Mouse (Mus musculus): Measurements from ENCODE around the gene Rsph6a.
A peak's percentile ranks its signal among the peaks of the same experiment; 100 is the strongest.
"Not testable (repeated sequence)": the region's sequence is repeated elsewhere in the genome, so short reads cannot be mapped to it uniquely, and the experiment has no call there.

Gene Rsph6a

GRCm38 (mm10) chr7:19048006-19048527, 6.4 kb upstream of the Rsph6a start:
- no peak for DNase-seq

GRCm38 (mm10) chr7:19049252-19049651, 5.2 kb upstream of the Rsph6a start:
- DNase-seq: no peak

DNA sequence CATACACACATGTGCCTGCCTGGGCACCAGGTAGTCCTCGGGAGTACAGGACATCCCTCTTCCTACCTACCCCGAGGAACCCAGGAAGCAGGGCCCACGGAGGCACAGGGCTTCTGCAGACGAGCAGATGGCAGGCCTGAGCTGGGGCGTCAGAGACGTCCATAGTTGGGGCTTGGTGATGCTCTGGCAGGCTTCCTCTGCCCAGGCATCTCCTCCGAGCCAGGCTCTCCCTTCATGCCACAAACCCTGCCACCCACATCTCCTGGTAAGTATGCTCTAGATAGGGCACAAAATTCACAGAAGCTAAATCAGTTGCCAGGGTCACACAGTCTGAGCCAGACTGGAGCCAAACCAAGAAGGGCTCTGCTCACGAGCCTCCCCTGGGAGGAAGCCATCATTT, 4.3 kb upstream of the Rsph6a start:
- peak in 1 of 2 experiments; percentile 45 for DNase-seq

DNA sequence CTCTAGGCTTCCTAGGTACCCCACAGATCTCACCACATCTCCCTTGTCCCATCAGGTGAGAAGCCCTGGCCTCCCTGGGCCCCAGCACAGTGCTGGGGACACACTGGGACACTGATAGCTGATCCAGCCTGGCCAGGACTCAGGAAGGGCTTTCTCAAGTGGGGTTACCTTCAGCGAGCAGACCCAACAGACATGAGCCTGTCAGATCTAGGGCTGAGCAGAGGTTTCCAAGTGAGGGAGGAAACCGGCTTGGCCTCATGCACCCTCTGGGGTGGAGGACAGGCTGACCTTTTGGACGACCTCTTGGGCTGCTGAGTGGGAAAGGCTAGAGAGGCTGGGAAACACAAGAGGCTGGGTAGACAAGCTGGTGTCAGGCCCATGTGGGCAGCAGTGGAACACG, 3.3 kb upstream of the Rsph6a start:
- peak in 1 of 2 experiments; percentile 11 for DNase-seq

DNA sequence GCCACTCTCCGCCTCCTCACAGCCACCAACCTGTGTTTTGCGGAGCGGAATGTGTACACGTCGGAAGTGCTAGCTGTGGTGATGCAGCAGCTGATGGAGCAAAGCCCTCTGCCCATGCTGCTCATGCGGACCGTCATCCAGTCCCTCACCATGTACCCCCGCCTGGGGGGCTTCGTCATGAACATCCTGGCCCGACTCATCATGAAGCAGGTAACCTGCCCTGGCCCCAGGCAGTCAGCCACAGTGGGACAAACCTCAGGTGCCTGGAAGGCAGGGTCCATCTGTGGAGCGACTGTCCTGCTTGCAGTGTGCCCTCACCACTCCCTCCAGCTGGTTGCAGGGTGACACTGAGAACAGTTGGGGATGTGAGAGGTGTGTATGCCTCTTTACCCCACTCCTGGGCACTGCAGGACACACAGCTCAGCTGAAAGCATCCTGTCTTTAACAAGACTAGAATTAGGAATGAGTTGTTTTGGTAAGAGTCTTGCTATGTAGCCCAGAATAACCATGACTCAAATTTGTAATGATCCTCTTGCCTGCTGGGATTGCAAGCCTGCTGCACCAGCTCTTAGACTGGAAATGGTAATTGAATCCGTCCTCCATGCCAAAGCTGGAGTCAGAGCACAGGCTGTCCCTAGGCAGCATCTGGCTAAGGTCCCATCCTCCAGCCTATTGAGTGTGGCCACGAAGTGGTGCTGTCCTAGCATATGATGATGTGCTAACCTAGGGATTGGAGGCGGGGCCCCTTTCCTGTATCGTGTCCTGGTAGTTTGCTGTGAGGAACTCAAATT, 1.9 kb upstream of the Rsph6a start:
- peak in 1 of 2 experiments; percentile 59 for DNase-seq

- no peak for DNase-seq
Observed at GRCm38 (mm10) chr7:19053136-19053532, 1.4 kb upstream of the Rsph6a start.

- no peak for DNase-seq
Observed at GRCm38 (mm10) chr7:19054777-19055076, 237 bp downstream of the Rsph6a start.

DNA sequence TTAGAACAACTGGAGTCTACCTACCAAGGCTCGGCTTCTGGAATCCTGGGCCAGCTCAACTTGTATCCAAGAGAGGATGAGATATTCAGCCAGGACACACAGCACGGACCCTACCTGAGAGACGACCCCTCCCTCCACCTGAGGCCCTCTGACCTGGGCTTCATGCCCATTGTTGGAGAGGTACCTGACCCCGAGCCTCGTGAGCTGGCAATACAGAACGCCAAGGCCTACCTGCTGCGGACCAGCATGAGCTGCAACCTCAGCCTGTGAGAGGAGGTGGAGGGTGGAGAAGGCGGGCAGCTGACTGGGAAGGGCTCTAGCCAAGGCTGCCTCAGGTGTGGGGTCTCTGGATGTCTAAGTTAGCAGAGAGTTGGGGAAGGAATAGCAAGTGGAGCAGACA, 618 bp downstream of the Rsph6a start:
- no peak for DNase-seq

DNA sequence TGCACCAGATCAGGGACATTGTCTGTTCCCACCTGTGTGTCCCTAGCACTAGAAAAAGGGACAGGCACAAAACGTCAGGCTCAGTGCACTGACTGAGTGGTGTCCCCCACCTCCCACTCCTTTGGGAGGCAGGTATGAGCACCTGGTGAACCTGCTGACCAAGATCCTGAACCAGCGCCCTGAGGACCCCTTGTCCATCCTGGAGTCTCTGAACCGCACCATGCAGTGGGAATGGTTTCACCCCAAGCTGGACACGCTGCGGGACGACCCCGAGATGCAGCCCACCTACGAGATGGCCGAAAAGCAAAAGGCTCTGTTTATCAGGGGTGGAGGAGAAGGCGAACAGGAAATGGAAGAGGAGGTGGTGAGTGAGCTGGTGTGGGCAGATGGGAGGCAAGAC, 2.9 kb downstream of the Rsph6a start:
- no peak for DNase-seq

DNA sequence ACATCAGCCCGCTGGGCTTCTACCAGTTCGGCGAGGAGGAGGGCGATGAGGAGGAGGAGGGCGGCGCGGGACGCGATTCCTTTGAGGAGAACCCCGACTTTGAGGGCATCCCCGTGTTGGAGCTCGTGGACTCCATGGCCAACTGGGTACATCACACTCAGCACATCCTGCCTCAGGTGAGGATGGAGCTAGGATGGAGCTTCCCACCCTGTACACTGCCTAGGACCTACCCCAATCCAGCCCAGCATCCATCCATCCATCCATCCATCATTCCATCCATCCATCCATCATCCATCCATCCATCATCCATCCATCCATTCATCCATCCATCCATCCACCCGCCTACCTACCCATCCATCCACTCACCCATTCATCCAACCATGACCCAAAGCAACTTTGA, 11.4 kb downstream of the Rsph6a start:
- no peak for DNase-seq

- no peak for DNase-seq
Observed at GRCm38 (mm10) chr7:19067063-19067462, 12.6 kb downstream of the Rsph6a start.

DNA sequence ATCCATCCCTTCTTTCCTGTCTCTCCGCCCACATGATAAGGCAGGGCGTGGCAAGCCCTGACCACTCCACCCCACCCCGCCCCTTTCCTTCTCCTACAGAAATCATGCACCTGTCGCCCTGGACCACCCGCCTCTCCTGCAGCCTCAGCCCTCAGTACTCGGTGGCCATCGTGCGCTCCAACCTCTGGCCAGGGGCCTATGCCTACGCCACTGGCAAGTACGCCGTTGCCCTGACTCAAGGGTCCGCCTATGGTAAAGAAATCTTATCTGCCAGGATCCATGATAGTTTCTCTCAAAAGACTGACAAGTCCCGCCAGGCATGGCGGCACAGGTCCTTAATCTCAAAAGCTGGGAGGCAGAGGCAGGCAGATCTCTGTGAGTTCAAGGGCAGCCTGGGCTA, 13.4 kb downstream of the Rsph6a start:
- no peak for DNase-seq

- peak; percentile 82 to 86 for DNase-seq
Observed at GRCm38 (mm10) chr7:19068707-19069106, 14.2 kb downstream of the Rsph6a start.

GRCm38 (mm10) chr7:19069500-19069899, 15.0 kb downstream of the Rsph6a start:
- DNase-seq: no peak

- not testable (repeated sequence) for DNase-seq
Observed at GRCm38 (mm10) chr7:19071024-19071423, 16.5 kb downstream of the Rsph6a start.

DNA sequence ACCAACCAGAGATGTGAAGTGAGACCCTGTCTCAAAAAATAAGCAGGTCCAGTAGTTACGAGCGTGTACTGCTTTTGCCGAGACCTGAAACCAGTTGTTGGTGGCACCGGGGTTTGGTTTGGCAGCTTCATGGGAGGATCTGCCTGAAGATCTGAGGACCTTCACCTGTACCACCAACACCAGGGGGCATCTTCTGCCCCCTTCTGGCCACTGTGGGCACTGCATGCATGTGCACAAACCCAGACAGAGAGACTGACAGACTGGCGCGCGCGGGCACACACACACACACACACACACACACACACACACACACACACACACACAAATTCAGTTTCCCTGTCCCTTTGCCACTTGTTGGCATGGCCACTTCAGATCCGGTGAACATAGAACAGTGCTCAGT, 19.0 kb downstream of the Rsph6a start:
- peak; percentile 56 to 78 for DNase-seq

DNA sequence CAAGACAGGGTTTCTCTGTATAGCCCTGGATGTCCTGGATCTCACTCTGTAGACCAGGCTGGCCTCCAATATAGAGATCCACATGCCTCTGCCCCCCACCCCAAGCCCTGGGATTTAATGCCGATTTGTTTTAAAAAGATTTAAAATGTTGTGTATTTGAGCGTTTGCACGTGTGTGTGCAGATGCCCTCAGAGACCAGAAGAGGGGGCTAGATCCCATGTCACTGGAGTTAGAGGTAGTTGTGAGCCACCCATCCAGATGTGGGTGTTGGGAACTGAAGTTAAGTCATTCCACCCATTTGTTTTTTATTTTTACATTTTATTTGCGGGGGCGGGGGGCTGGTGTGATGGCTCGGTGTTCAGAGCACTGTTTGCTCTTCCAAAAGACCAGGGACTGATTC, 20.0 kb downstream of the Rsph6a start:
- DNase-seq: no peak

- peak in 1 of 2 experiments; percentile 3 for DNase-seq
Observed at GRCm38 (mm10) chr7:19075231-19075630, 20.7 kb downstream of the Rsph6a start.

DNA sequence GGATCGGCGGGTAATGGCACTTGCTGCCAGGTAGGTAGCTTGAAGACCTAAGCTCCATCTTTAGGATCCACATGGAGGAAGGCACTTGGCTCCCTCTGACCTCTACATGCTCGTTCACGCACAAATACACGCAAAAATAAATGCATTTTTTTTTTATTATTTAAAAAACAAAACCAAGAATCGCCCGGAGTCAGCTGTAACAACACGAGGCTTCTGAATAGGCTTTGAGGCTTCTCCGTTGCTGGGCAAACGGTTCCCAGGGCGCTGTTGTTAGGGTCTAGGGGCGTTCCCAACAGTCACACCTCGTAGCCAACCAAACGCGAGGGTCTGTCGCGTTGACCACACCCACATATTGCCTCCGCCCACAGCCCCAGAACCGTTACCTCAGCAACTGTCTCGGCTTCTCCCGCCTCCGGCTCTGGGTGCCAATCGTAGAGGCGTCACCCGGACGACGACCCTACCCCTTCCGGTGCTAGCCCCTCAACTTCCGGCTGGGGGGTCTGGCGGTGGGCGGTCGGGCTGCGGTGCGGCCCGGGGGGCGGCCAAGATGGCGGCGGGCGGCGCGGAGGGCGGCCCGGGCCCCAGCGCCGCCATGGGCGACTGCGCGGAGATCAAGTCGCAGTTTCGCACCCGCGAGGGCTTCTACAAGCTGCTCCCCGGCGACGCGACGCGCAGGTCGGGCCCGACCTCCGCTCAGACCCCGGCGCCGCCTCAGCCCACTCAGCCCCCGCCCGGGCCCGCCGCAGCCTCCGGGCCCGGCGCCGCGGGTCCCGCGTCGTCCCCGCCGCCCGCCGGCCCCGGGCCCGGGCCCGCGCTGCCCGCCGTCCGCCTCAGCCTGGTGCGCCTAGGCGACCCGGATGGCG, 21.5 kb downstream of the Rsph6a start, which contains the start of gene Dmwd:
Dmwd (plus strand) TSS at position 505 of the 863 bp plus-strand sequence.
- peak; percentile 94 to 96 for DNase-seq

- peak; percentile 46 for DNase-seq
Observed at GRCm38 (mm10) chr7:19076586-19076991, 22.1 kb downstream of the Rsph6a start.

DNA sequence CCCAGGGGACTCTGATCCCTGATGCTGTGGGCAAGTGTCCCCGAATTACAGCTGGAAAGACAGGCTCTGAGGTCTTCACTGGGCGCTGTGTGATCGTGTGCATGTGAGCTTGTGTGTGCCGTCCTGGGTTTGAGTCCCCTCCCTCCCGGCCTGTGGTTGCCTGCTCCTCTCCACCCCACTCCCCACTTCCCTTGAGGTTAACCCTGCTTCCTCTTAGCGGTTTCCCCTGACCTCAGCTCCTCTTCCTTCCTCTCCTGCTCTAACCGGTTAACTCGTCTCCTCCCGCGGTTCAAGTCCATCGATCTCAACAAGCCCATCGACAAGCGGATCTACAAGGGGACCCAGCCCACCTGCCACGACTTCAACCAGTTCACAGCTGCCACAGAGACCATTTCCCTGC, 23.3 kb downstream of the Rsph6a start:
- no peak for DNase-seq

DNA sequence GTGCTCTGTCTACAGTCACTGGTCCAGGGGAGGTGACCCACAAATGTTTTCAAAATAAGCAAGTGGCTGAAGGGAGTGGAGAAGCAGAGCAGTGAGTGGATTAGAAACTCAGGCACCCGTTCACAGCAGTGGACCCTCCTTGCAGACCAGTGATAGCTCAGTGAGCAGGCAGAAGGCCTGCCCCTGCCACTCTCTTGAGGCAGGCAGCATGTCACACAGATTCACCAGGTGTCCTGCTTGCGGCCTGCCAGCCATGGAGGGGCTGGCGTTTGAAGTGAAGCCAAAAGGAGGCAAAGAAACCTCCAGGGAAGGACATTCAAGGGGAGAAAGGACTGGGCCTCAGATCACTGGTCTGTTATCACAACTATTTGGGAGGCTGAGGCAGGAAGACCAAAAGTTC, 24.2 kb downstream of the Rsph6a start:
- no peak for DNase-seq

DNA sequence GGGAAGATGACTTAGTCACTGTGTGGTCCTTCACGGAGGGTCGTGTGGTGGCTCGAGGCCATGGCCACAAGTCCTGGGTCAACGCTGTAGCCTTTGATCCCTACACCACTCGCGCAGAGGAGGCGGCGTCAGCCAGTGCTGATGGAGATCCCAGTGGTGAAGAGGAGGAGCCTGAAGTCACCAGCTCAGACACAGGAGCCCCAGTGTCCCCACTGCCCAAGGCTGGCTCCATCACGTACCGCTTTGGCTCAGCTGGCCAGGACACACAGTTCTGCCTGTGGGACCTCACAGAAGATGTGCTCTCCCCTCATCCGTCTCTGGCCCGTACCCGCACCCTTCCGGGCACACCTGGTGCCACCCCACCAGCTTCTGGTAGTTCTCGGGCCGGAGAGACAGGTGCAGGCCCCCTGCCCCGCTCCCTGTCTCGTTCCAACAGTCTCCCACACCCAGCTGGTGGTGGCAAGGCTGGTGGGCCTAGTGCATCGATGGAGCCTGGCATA, 26.0 kb downstream of the Rsph6a start:
- DNase-seq: no peak

DNA sequence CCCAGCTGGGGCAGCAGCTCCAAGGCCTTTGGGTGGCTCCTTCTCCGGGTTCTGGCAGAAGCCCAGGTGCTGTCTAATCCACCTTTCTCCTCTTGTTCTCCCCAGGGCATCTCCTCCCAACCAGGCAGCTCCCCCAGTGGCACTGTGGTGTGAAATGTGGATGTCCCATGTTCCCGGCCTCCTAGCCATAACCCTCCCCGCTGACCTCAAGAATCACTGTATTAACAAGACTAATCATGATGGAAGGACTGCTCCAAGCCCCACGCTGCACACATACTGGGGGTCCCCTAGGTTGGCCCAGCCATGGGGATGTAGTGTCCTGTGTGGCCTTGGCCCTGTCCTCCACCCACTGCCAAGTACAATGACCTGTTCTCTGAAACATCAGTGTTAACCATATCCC, 27.7 kb downstream of the Rsph6a start:
- DNase-seq: no peak
